Mouse (Mus musculus) yolk sac, embryonic 10.5 days (tissue): ENCODE results near the gene H2-Ke6.

Experiments used
- DNase-seq: peaks from one replicate; pipeline ENCODE4 v3.0.0-alpha.2; 2017; ENCODE audit warnings: low spot score

The H2-Ke6 gene

DNA sequence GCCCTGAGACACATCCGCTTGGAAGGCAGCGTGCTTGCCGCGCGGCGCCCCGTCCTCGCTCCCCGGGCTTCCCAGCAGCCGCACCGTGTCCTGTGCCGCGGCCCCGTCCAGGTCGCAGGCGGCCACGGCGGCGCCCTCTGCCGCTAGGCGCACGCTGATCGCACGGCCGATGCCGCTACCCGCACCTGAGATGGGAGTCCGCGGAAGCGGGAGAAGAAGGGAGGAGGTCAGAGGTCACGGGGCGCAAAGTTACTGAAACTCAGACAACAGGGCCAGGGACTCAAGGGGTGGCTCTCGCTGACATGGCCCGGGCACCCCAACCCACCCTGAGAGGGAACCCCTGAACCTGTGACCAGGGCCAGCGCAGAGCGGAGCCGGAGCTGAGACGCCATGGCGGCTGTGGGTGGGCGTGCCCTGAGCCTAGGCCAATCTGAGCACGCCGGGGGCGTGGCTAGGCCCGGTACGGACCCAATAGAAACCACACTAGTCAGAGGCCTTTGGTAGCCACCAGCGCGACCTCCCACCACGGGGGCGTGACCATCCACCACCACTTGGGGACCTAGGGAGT, at the start of gene H2-Ke6:
H2-Ke6 (minus strand) TSS at position 405 of the 568 bp plus-strand sequence.
- DNase-seq = peak; percentile 95

- DNase-seq = peak; percentile 58
These were observed 49.7 kb upstream of the H2-Ke6 start for GRCm38 (mm10) chr17:34077549-34077948.

GRCm38 (mm10) chr17:34075271-34075670, 47.4 kb upstream of the H2-Ke6 start:
- DNase-seq = no peak

- no peak for DNase-seq
These were observed 44.2 kb upstream of the H2-Ke6 start for GRCm38 (mm10) chr17:34072091-34072490.

- no peak for DNase-seq
These were observed 41.0 kb upstream of the H2-Ke6 start for GRCm38 (mm10) chr17:34068864-34069263.

DNA sequence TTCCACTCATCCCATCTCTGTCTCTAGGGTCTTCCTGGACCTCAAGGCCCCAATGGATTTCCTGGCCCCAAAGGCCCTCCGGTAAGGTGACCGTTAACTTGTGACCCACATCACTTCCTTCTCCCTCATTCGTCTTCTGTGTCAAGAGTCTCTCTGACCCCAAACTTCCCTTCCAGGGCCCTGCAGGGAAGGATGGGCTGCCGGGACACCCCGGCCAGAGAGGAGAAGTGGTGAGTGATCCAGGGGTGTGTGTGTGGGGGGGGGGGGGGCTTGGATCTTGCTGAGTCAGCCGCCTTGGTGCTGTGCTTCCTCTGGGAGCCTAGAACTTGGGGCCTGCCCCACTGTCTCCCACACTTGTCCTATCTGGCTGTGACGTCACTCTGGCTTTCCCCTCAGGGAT, 29.4 kb upstream of the H2-Ke6 start:
- no peak for DNase-seq

GRCm38 (mm10) chr17:34047404-34048050, 19.7 kb upstream of the H2-Ke6 start:
- DNase-seq = no peak

GRCm38 (mm10) chr17:34045941-34046340, 18.1 kb upstream of the H2-Ke6 start:
- DNase-seq = no peak

DNA sequence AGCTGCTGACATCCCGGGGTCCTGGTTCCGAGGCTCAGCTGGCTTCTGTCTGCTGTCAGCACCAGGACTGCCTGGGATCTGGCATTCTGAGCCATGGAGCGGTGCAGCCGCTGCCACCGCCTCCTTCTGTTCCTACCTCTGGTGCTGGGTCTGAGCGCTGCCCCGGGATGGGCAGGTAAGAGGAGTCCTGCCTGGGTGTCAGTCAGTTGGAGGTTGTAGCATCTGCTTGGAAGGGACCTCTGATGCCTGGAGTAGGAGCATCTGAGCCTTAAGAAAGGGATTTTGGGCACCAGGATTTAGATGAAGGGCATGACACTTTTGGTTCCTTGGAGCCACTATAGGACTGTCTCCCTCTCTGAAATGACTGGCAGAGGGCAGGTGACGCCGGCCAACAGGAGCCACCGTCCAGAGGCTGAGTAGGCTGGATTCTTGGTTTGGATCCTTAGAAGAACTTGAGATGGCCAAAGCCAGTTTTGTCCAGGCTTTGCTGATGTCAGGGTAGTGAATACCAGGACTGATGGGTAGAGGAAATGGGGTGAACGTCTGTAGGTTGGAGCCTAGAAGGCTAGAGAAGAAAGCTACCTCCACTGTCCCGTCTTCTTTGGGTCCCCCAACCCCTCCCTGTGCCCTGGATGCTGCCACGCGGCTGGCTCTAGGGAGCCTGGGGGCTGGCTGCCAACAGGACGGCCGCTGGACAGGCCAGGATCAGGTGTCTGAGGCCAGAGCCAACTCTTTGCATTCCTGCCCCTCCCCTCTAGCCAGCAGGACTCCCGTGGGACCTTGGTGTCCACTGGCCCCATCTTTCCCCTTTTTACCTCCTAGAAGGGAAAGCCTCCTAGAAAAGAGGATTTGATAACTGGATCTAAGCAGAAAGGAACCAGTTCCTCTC, 11.9 kb upstream of the H2-Ke6 start:
- no peak for DNase-seq

- no peak for DNase-seq
These were observed 11.2 kb upstream of the H2-Ke6 start, which contains the start of gene Col11a2 for GRCm38 (mm10) chr17:34038878-34039561. Gene Col11a2 (plus strand): TSS chr17:34039437.

GRCm38 (mm10) chr17:34038440-34038839, 10.6 kb upstream of the H2-Ke6 start:
- DNase-seq = no peak

- DNase-seq = no peak
These were observed 9.4 kb upstream of the H2-Ke6 start for GRCm38 (mm10) chr17:34037241-34037640.

DNA sequence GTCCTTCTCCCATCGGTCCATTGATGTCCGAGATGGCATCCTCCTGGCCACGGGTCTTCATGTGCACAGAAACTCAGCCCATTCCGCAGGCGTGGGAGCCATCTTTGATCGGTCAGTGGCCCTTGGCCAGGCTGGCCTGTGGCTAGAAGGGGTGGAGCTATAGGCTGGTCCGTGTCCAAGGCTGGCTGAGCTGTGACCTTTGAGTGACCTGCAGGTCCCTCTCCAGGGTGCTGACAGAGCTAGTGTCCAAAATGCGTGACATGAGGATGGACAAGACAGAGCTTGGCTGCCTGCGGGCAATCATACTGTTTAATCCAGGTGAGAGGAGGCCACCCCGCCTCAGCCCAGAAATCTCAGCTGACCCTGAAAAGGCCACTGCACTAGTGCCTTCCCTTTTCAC, 8.8 kb upstream of the H2-Ke6 start:
- DNase-seq = peak; percentile 57

GRCm38 (mm10) chr17:34035517-34035916, 7.7 kb upstream of the H2-Ke6 start:
- DNase-seq = no peak

GRCm38 (mm10) chr17:34034064-34034463, 6.2 kb upstream of the H2-Ke6 start:
- peak; percentile 50 for DNase-seq

DNA sequence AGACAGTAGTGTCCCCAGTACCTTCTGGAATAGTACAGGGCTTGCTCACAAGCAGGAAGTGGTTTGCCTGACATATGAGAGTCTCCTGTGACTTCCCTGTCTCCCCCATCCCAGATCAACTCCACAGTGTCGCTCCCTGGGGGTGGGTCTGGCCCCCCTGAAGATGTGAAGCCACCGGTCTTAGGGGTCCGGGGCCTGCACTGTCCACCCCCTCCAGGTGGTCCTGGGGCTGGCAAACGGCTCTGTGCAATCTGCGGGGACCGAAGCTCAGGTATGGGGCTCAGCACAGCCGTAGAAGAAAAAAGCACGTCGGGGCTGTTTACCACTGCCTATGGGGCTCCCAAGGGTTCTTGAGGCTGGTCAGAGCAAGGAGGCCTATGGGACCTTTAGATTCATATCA, 5.6 kb upstream of the H2-Ke6 start:
- DNase-seq = no peak

DNA sequence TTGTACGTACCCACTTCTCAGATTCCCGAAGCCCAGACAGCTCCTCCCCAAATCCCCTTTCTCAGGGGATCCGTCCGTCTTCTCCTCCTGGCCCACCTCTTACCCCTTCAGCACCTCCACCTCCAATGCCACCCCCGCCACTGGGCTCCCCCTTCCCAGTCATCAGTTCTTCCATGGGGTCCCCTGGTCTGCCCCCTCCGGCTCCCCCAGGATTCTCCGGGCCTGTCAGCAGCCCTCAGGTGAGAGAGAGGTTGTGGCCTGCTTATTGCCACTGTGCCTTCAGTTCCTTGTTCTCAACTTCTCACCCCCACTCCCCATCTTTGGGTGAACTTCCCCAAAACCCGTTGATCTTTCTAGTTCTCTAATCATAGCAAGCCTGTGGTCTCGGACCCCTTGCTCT, 4.9 kb upstream of the H2-Ke6 start:
- no peak for DNase-seq

DNA sequence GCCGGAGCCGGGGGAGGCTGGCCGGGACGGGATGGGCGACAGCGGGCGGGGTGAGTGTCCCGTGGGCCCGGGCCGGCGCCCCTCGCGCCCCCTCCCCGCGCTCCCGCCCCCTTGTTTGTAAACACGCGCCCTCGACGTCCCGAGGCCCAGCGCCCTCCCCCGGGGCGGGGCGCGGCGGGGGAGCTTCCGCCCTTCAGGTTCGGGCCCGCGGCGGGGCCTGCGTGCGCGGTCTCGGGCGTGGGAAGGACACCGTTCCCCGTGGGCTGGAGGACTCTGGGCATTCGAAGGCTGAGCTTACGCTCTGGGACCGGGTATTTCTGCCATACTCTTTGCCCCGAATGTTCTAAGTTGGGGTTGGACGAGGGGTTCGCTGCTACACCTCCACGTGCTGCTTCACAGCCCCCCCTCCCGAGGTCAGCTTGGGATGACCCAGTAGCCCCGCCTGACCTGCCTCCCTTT, 4.3 kb upstream of the H2-Ke6 start:
- peak; percentile 85 for DNase-seq

DNA sequence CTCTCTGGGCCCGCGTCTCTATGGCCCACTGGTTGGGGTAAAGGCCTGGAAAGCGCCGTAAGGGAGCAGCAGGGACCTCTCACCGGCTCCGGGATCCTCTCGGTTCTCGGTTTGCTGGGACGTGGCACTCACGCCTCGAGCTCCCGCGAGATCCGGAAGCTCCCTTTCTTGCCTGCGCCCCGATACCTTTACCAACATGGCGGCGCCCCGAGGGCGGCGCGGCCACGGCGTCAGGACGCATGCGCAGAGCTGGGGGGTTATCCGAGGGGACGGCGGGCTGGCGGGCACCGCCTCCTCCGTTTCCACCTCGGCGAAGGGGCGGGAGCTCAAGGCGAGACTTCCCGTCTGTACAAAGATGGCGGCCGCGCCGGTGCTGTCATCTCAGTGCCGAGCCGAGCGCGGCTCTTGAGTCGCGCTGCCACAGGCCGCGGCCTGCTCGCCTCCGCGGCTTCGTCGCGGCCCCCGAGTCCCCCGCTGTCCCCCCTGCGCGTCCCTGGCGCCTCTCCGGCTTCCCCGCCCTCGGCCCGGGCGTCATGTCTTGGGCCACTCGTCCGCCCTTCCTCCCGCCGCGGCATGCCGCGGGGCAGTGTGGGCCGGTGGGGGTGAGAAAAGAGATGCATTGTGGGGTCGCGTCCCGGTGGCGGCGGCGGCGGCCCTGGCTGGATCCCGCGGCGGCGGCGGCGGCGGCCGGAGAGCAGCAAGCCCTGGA, 3.8 kb upstream of the H2-Ke6 start, which contains the start of the genes Slc39a7 and Rxrb:
Slc39a7 (minus strand) TSS at position 218 of the 709 bp plus-strand sequence.
Rxrb (plus strand) TSS at position 348 of the 709 bp plus-strand sequence.
- peak; percentile 98 for DNase-seq

- DNase-seq = no peak
These were observed 3.0 kb upstream of the H2-Ke6 start for GRCm38 (mm10) chr17:34030861-34031326.

GRCm38 (mm10) chr17:34029890-34030595, 2.2 kb upstream of the H2-Ke6 start:
- no peak for DNase-seq
